Mouse (Mus musculus) urinary bladder, adult 18-20 months (tissue): ENCODE measurements at regions not wholly inside any gene's neighbourhood (a gene's known extent, or its start where the extent isn't known, plus 50 kb on each side); places are given as distances from the start of the nearest gene placed in this dataset.
A peak's percentile ranks its signal among the peaks of the same experiment; 100 is the strongest.

Experiments used
- DNase-seq, 2 experiments: peaks; one replicate each; pipeline ENCODE4 v3.0.0; 2022; ENCODE audit warnings: low spot score in 2 of 2, mixed read lengths in 2 of 2

GRCm38 (mm10) chr8:87116190-87116765, 231.2 kb upstream of the N4bp1 start:
- no peak for DNase-seq

- DNase-seq, result no peak
Observed at GRCm38 (mm10) chr8:87112355-87112754, 227.3 kb upstream of the N4bp1 start.

GRCm38 (mm10) chr8:87105106-87105505, 220.0 kb upstream of the N4bp1 start:
- DNase-seq, result no peak

GRCm38 (mm10) chr8:87095211-87095610, 210.2 kb upstream of the N4bp1 start:
- DNase-seq, result no peak

- DNase-seq, result no peak
Observed at GRCm38 (mm10) chr8:87094685-87095084, 209.6 kb upstream of the N4bp1 start.

- no peak for DNase-seq
Observed at GRCm38 (mm10) chr8:87093716-87094115, 208.7 kb upstream of the N4bp1 start.

GRCm38 (mm10) chr8:87093081-87093480, 208.0 kb upstream of the N4bp1 start:
- no peak for DNase-seq

GRCm38 (mm10) chr8:87087451-87088095, 202.5 kb upstream of the N4bp1 start:
- peak in 1 of 2 experiments; percentile 2 for DNase-seq

GRCm38 (mm10) chr8:87078260-87078659, 193.2 kb upstream of the N4bp1 start:
- DNase-seq, result no peak

- DNase-seq, result no peak
Observed at GRCm38 (mm10) chr8:87075921-87076320, 190.9 kb upstream of the N4bp1 start.

- no peak for DNase-seq
Observed at GRCm38 (mm10) chr8:87071224-87071623, 186.2 kb upstream of the N4bp1 start.

- DNase-seq, result no peak
Observed at GRCm38 (mm10) chr8:87067106-87067505, 182.0 kb upstream of the N4bp1 start.

- no peak for DNase-seq
Observed at GRCm38 (mm10) chr8:87064768-87065167, 179.7 kb upstream of the N4bp1 start.

GRCm38 (mm10) chr8:87064250-87064747, 179.2 kb upstream of the N4bp1 start:
- no peak for DNase-seq

GRCm38 (mm10) chr8:87063588-87063987, 178.5 kb upstream of the N4bp1 start:
- no peak for DNase-seq

- DNase-seq, result no peak
Observed at GRCm38 (mm10) chr8:87049746-87050145, 164.7 kb upstream of the N4bp1 start.

GRCm38 (mm10) chr8:87049196-87049595, 164.1 kb upstream of the N4bp1 start:
- DNase-seq, result no peak

- no peak for DNase-seq
Observed at GRCm38 (mm10) chr8:87046590-87046989, 161.5 kb upstream of the N4bp1 start.

- DNase-seq, result no peak
Observed at GRCm38 (mm10) chr8:87043016-87043415, 158.0 kb upstream of the N4bp1 start.

GRCm38 (mm10) chr8:87037620-87038380, 152.7 kb upstream of the N4bp1 start:
- DNase-seq, result no peak

GRCm38 (mm10) chr8:87035996-87036395, 150.9 kb upstream of the N4bp1 start:
- no peak for DNase-seq

GRCm38 (mm10) chr8:87028171-87028570, 143.1 kb upstream of the N4bp1 start:
- no peak for DNase-seq

GRCm38 (mm10) chr8:87025946-87026345, 140.9 kb upstream of the N4bp1 start:
- no peak for DNase-seq
